Mouse (Mus musculus) CH12.LX (cell line): ENCODE measurements at regions not wholly inside any gene's neighbourhood (a gene's known extent, or its start where the extent isn't known, plus 50 kb on each side); places are given as distances from the start of the nearest gene placed in this dataset.

Experiments
- DNase-seq: peaks from one replicate; pipeline ENCODE4 v3.0.0-alpha.2; 2013; ENCODE audit errors: extremely low read depth
- H3K27ac ChIP-seq: 2 replicates; pipeline ENCODE4 v1.5.1; 2012; ENCODE audit warnings: low read depth, mild to moderate bottlenecking, control low read depth, moderate library complexity; ENCODE audit not compliant: insufficient read depth
- H3K27me3 ChIP-seq: replicated peaks from 2 replicates; pipeline ENCODE3; 2012; ENCODE audit warnings: inconsistent platforms
- H3K36me3 ChIP-seq, 2 experiments: replicated peaks in 1 of 2; 2 replicates each; pipeline versions ENCODE3 to v1.6.1; 2012; ENCODE audit warnings: inconsistent platforms in 1 of 2, low read length in 1 of 2, mild to moderate bottlenecking in 1 of 2, mixed read lengths in 1 of 2, moderate library complexity in 1 of 2; ENCODE audit not compliant: control insufficient read depth in 1 of 2, insufficient read depth in 1 of 2
- H3K4me1 ChIP-seq, 2 experiments: 2 replicates each; pipeline ENCODE4 v1.6.1; 2012; ENCODE audit warnings: inconsistent platforms in 1 of 2, moderate library complexity in 1 of 2; ENCODE audit not compliant: insufficient read depth in 2 of 2, control insufficient read depth in 1 of 2
- H3K4me2 ChIP-seq: 2 replicates; pipeline ENCODE4 v1.6.1; 2012; ENCODE audit warnings: low read depth, mild to moderate bottlenecking, control low read depth; ENCODE audit not compliant: poor library complexity, insufficient read depth, severe bottlenecking
- H3K4me3 ChIP-seq, 3 experiments: fragments of 150-350 bp in 1 of 3; sonication (generic) in 1 of 3; replicated peaks in 1 of 3; 2 replicates each; pipeline versions ENCODE3 to v1.5.1; 2011 to 2012; ENCODE audit warnings: low read depth in 2 of 3, low read length in 2 of 3, mild to moderate bottlenecking in 2 of 3, moderate library complexity in 2 of 3, control low read depth in 1 of 3, improper control_type of control experiment in 1 of 3, inconsistent platforms in 1 of 3, mixed read lengths in 1 of 3; ENCODE audit not compliant: poor library complexity in 1 of 3
- H3K79me2 ChIP-seq: replicated peaks from 2 replicates; pipeline ENCODE4 v1.6.1; 2012; ENCODE audit warnings: mild to moderate bottlenecking, moderate library complexity; ENCODE audit not compliant: control insufficient read depth, poor library complexity, insufficient read depth, severe bottlenecking; ENCODE audit errors: extremely low read depth
- H3K9ac ChIP-seq: 2 replicates; pipeline ENCODE4 v1.6.1; 2012; ENCODE audit warnings: low read depth, mild to moderate bottlenecking, control low read depth, moderate library complexity; ENCODE audit not compliant: insufficient read depth
- H3K9me3 ChIP-seq: replicated peaks from 2 replicates; pipeline ENCODE3; 2012; ENCODE audit warnings: low read length, inconsistent platforms, mixed read lengths
- CHD1 ChIP-seq: IDR thresholded peaks from 2 replicates; pipeline ENCODE4 v1.6.1; 2012; ENCODE audit warnings: low read depth, low read length, improper control_type of control experiment, inconsistent platforms
- CHD2 ChIP-seq: IDR thresholded peaks from 2 replicates; pipeline ENCODE4 v1.6.1; 2011; ENCODE audit warnings: low read length, improper control_type of control experiment
- ELF1 ChIP-seq: IDR thresholded peaks from 2 replicates; pipeline ENCODE4 v1.6.1; 2014; ENCODE audit warnings: low read depth, mild to moderate bottlenecking, inconsistent platforms, low read length, improper control_type of control experiment
- EP300 ChIP-seq: IDR thresholded peaks from 2 replicates; pipeline ENCODE4 v1.6.1; 2011; ENCODE audit warnings: low read length, improper control_type of control experiment
- ETS1 ChIP-seq: conservative IDR thresholded peaks from 2 replicates; pipeline ENCODE4 v1.6.1; 2012; ENCODE audit warnings: low read depth, mild to moderate bottlenecking, inconsistent platforms, low read length, improper control_type of control experiment, moderate library complexity
- GABPA ChIP-seq: IDR thresholded peaks from 2 replicates; pipeline ENCODE4 v1.6.1; 2012; ENCODE audit warnings: low read depth, low read length, improper control_type of control experiment, inconsistent platforms; ENCODE audit not compliant: insufficient replicate concordance
- HCFC1 ChIP-seq: IDR thresholded peaks from 2 replicates; pipeline ENCODE4 v1.6.1; 2012; ENCODE audit warnings: low read depth, mild to moderate bottlenecking, inconsistent platforms, low read length, improper control_type of control experiment
- IRF4 ChIP-seq: IDR thresholded peaks from 2 replicates; pipeline ENCODE4 v1.6.1; 2014; ENCODE audit warnings: low read depth, mild to moderate bottlenecking, inconsistent platforms, low read length, improper control_type of control experiment
- JUND ChIP-seq: conservative IDR thresholded peaks from 2 replicates; pipeline ENCODE4 v1.6.1; 2011; ENCODE audit warnings: low read depth, low read length, improper control_type of control experiment
- KAT2A ChIP-seq: IDR thresholded peaks from 2 replicates; pipeline ENCODE4 v1.6.1; 2012; ENCODE audit warnings: low read length, improper control_type of control experiment, inconsistent platforms; ENCODE audit not compliant: insufficient replicate concordance
- MAFK ChIP-seq: IDR thresholded peaks from 2 replicates; pipeline ENCODE4 v1.6.1; 2011; ENCODE audit warnings: low read length, improper control_type of control experiment; ENCODE audit not compliant: insufficient replicate concordance
- MAZ ChIP-seq: IDR thresholded peaks from 2 replicates; pipeline ENCODE4 v1.6.1; 2012; ENCODE audit warnings: low read depth, mild to moderate bottlenecking, inconsistent platforms, low read length, improper control_type of control experiment, moderate library complexity
- MEF2A ChIP-seq: IDR thresholded peaks from 2 replicates; pipeline ENCODE4 v1.6.1; 2014; ENCODE audit warnings: low read depth, mild to moderate bottlenecking, inconsistent platforms, low read length, improper control_type of control experiment, borderline replicate concordance
- MXI1 ChIP-seq: IDR thresholded peaks from 2 replicates; pipeline ENCODE4 v1.6.1; 2011; ENCODE audit warnings: mild to moderate bottlenecking, low read depth, low read length, improper control_type of control experiment
- MYC ChIP-seq: IDR thresholded peaks from 2 replicates; pipeline ENCODE4 v1.6.1; 2011; ENCODE audit warnings: low read depth, mild to moderate bottlenecking, improper control_type of control experiment, low read length
- POLR2A ChIP-seq: IDR thresholded peaks from 2 replicates; pipeline ENCODE4 v1.6.1; 2011; ENCODE audit warnings: low read depth, mild to moderate bottlenecking, improper control_type of control experiment, low read length
- RAD21 ChIP-seq: IDR thresholded peaks from 2 replicates; pipeline ENCODE4 v1.6.1; 2011; ENCODE audit warnings: low read depth, mild to moderate bottlenecking, low read length, improper control_type of control experiment, moderate library complexity
- RCOR1 ChIP-seq: conservative IDR thresholded peaks from 2 replicates; pipeline ENCODE4 v1.6.1; 2012; ENCODE audit warnings: low read depth, mild to moderate bottlenecking, inconsistent platforms, low read length, improper control_type of control experiment
- SIN3A ChIP-seq: IDR thresholded peaks from 2 replicates; pipeline ENCODE4 v1.6.1; 2012; ENCODE audit warnings: low read length, improper control_type of control experiment, inconsistent platforms
- SMC3 ChIP-seq: IDR thresholded peaks from 2 replicates; pipeline ENCODE4 v1.6.1; 2011; ENCODE audit warnings: low read depth, low read length, improper control_type of control experiment
- TCF12 ChIP-seq: IDR thresholded peaks from 2 replicates; pipeline ENCODE4 v1.6.1; 2014; ENCODE audit warnings: low read depth, mild to moderate bottlenecking, inconsistent platforms, low read length, improper control_type of control experiment
- UBTF ChIP-seq: IDR thresholded peaks from 2 replicates; pipeline ENCODE4 v1.6.1; 2012; ENCODE audit warnings: low read depth, mild to moderate bottlenecking, inconsistent platforms, low read length, improper control_type of control experiment, moderate library complexity
- USF1 ChIP-seq: IDR thresholded peaks from 2 replicates; pipeline ENCODE4 v1.6.1; 2014; ENCODE audit warnings: low read depth, mild to moderate bottlenecking, inconsistent platforms, low read length, improper control_type of control experiment
- USF2 ChIP-seq: conservative IDR thresholded peaks from 2 replicates; pipeline ENCODE4 v1.6.1; 2011; ENCODE audit warnings: low read depth, low read length, improper control_type of control experiment
- ZKSCAN1 ChIP-seq: IDR thresholded peaks from 2 replicates; pipeline ENCODE4 v1.6.1; 2012; ENCODE audit warnings: low read depth, inconsistent platforms, low read length, improper control_type of control experiment, borderline replicate concordance
- ZMIZ1 ChIP-seq: IDR thresholded peaks from 2 replicates; pipeline ENCODE4 v1.6.1; 2012; ENCODE audit warnings: low read depth, mild to moderate bottlenecking, inconsistent platforms, low read length, improper control_type of control experiment
- ZNF384 ChIP-seq: IDR thresholded peaks from 2 replicates; pipeline ENCODE4 v1.6.1; 2012; ENCODE audit warnings: low read depth, low read length, improper control_type of control experiment, inconsistent platforms
- dilution Hi-C: fragments of 300-500 bp; cut with MboI; formaldehyde crosslinking; loops from 2 replicates; pipeline ENCODE4 v1.14.3; 2020; ENCODE audit warnings: low sequenced_read_pairs; ENCODE audit not compliant: extremely low pct_unique_long_range_greater_than_20kb, extremely low pct_ligation_motif_present
- in situ Hi-C: fragments of 300-500 bp; cut with MboI; formaldehyde crosslinking; loops from 3 replicates; pipeline ENCODE4 v1.14.3; 2019; ENCODE audit warnings: low sequenced_read_pairs, low pct_ligation_motif_present, low pct_unique_long_range_greater_than_20kb, mixed read lengths

GRCm38 (mm10) chr5:116797460-116797859 is 205.8 kb upstream of the Srrm4 start:
- H3K4me1 ChIP-seq = no peaks in the 10 kb centered on the region
- no peak for DNase-seq
- no peak overlapping the region for H3K27ac ChIP-seq
- H3K79me2 ChIP-seq = no peaks in the 10 kb centered on the region
- dilution Hi-C loops = no loop called here
- no peak for TF ChIP-seq GABPA
- no peak for TF ChIP-seq ELF1
- TF ChIP-seq HCFC1 = no peak
- no peak for TF ChIP-seq EP300
- no peak for TF ChIP-seq MAZ
- TF ChIP-seq SMC3 = no peak
- no peak for TF ChIP-seq MYC
- no peak for TF ChIP-seq CHD2
- no peak for TF ChIP-seq RAD21
- no peak for TF ChIP-seq UBTF
- TF ChIP-seq TCF12 = no peak
- no peak for TF ChIP-seq USF2
- no peaks in the 10 kb centered on the region for H3K27me3 ChIP-seq
- no peak overlapping the region for H3K4me3 ChIP-seq
- in situ Hi-C loops = no loop called here
- no peaks in the 10 kb centered on the region for H3K36me3 ChIP-seq
- no peak overlapping the region for H3K9ac ChIP-seq
- peaks cover 84% of the 10 kb centered on the region for H3K9me3 ChIP-seq
- no peak overlapping the region for H3K4me2 ChIP-seq

- H3K4me2 ChIP-seq = no peak overlapping the region
- TF ChIP-seq GABPA = no peak
- no peak for TF ChIP-seq CHD2
- TF ChIP-seq TCF12 = no peak
- no peak for TF ChIP-seq ZNF384
- no peak for TF ChIP-seq KAT2A
- TF ChIP-seq RAD21 = no peak
- TF ChIP-seq ZKSCAN1 = no peak
- no peak for TF ChIP-seq IRF4
- TF ChIP-seq MAFK = no peak
- TF ChIP-seq RCOR1 = no peak
- no peak for TF ChIP-seq USF1
- no peak for TF ChIP-seq ZMIZ1
- no peak for TF ChIP-seq SIN3A
- no peak for TF ChIP-seq MXI1
- no peak for TF ChIP-seq POLR2A
- no peak for TF ChIP-seq ETS1
- TF ChIP-seq CHD1 = no peak
- TF ChIP-seq HCFC1 = no peak
- no peak for TF ChIP-seq MEF2A
- no peak for TF ChIP-seq JUND
- TF ChIP-seq, all 38 proteins: peak for 0
- Histone ChIP-seq H3K36me3 (no peaks in the 10 kb centered on the region), H3K27ac (no peak overlapping the region), H3K79me2 (no peaks in the 10 kb centered on the region), H3K27me3 (no peaks in the 10 kb centered on the region), H3K9ac (no peak overlapping the region), H3K9me3 (peaks cover 84% of the 10 kb centered on the region), H3K4me3 (no peak overlapping the region), H3K4me1 (no peaks in the 10 kb centered on the region)
- no peak for DNase-seq
- in situ Hi-C loops (no loop called here), dilution Hi-C loops (no loop called here)
Observed at GRCm38 (mm10) chr5:116795169-116795568, 203.6 kb upstream of the Srrm4 start.
